ENCODE assay signal across 15 mouse cellular contexts in genomic region chr7:80911053-80911452, GRCm38 (mm10). TPM values are rescaled to one million over a fixed set of nuclear protein-coding genes. Genes with fewer than 3 reads are reported as not detected.
DNase-seq lines count a peak whose midpoint lies in the region; ATAC-seq and TF ChIP-seq lines count a peak whose summit lies in the region.
"Had no signal": no experiment of that assay in that cellular context is flagged by ENCODE, and none has a peak within 500 bp of the region (broad histone marks: within the 10 kb centered on the region; RNA-seq: fewer than 3 reads in every experiment).

No protein-coding gene starts in this region.

- H3K4me3 ChIP-seq in lung, postnatal 0 days (ENCODE audit: low read depth, low read length): no peak overlapping the region
- no peak overlapping the region for H3K4me3 ChIP-seq in limb, embryonic 10.5 days
- H3K4me3 ChIP-seq: forebrain, embryonic 10.5 days; lung, embryonic 15.5 days; midbrain, embryonic 10.5 days had no signal

- 0 out of 2 replicates have a peak, but pooled peaks have one; percentile 8 for ATAC-seq in lung, postnatal 0 days
- peak; percentile 44 for ATAC-seq in activated CD4-positive, CD25-positive, alpha-beta regulatory T cell, adult 4 months

- no peaks in the 10 kb centered on the region for H3K27me3 ChIP-seq in lung, postnatal 0 days (replicated peaks; ENCODE audit: insufficient read depth, low read length)
- H3K27me3 ChIP-seq in limb, embryonic 10.5 days (ENCODE audit: low read depth, poor library complexity, severe bottlenecking): no peaks in the 10 kb centered on the region
- H3K27me3 ChIP-seq: lung, embryonic 15.5 days had no signal

- DNase-seq in lung, postnatal 0 days (ENCODE audit: low spot score): no peak
- no peak for DNase-seq in lung, postnatal 10 days
- peak; percentile 37 for DNase-seq in limb, embryonic 10.5 days (ENCODE audit: low spot score)
- DNase-seq in thymus, postnatal 10 days (ENCODE audit: low spot score in 2 of 2): no peak
- no peak for DNase-seq in frontal cortex, postnatal 14 days (ENCODE audit: low spot score in 2 of 2)
- DNase-seq in urinary bladder, postnatal 14 days (ENCODE audit: low spot score): no peak
- DNase-seq: adrenal gland, adult 2 months; heart, adult 18-20 months; heart, postnatal 14 days; right cerebral cortex, postnatal 4 days; thymus, postnatal 4 days had no signal

- H3K4me2 ChIP-seq in lung, postnatal 0 days (replicated peaks; ENCODE audit: low read depth, low read length): no peak overlapping the region
- H3K4me2 ChIP-seq: lung, embryonic 15.5 days had no signal

- WGBS in lung, postnatal 0 days: 77% methylated on average over 7 of the region's 7 CpGs
- WGBS in limb, embryonic 10.5 days: 85% methylated on average over 7 of the region's 7 CpGs

- H3K4me1 ChIP-seq in lung, postnatal 0 days (ENCODE audit: insufficient read depth, low read depth, low read length): no peaks in the 10 kb centered on the region
- H3K4me1 ChIP-seq in limb, embryonic 10.5 days: no peaks in the 10 kb centered on the region
- H3K4me1 ChIP-seq: forebrain, embryonic 10.5 days; lung, embryonic 15.5 days; midbrain, embryonic 10.5 days had no signal

- H3K9me3 ChIP-seq in lung, postnatal 0 days (ENCODE audit: low read length): no peaks in the 10 kb centered on the region
- no peaks in the 10 kb centered on the region for H3K9me3 ChIP-seq in limb, embryonic 10.5 days (replicated peaks)
- H3K9me3 ChIP-seq: forebrain, embryonic 10.5 days; lung, embryonic 15.5 days; midbrain, embryonic 10.5 days had no signal

- no peak for TF ChIP-seq EP300 in lung, postnatal 0 days (IDR thresholded peaks at IDR 0.05)

- H3K27ac ChIP-seq in lung, postnatal 0 days (ENCODE audit: low read length): no peak overlapping the region
- no peak overlapping the region for H3K27ac ChIP-seq in limb, embryonic 10.5 days
- H3K27ac ChIP-seq: forebrain, embryonic 10.5 days; lung, embryonic 15.5 days; midbrain, embryonic 10.5 days had no signal

- no peak overlapping the region for H3K9ac ChIP-seq in lung, postnatal 0 days (replicated peaks; ENCODE audit: low read depth)
- H3K9ac ChIP-seq: lung, embryonic 15.5 days had no signal

- H3K36me3 ChIP-seq in lung, postnatal 0 days (ENCODE audit: insufficient read depth, low read length): peaks cover 11% of the 10 kb centered on the region
- H3K36me3 ChIP-seq in limb, embryonic 10.5 days: peaks cover 98% of the 10 kb centered on the region

- TF ChIP-seq CTCF in lung, postnatal 0 days (IDR thresholded peaks at IDR 0.05): no peak

RNA-seq across cellular contexts. Expression of gene Nmb, which starts 6.2 kb away (rescaled TPM):
- polyA plus RNA-seq in lung, postnatal 0 days (2015; fragmentation: Nextera tagmentation; extraction: Ambion mirVana): 6.3 and 8.3 TPM in 2 replicates
- 10 to 100 TPM; 58.7 to 67.5 TPM for polyA plus RNA-seq in activated CD4-positive, CD25-positive, alpha-beta regulatory T cell, adult 4 months (2017; shearing (Covaris generic))
- polyA plus RNA-seq in limb, embryonic 10.5 days (2016; fragmentation: Nextera tagmentation; extraction: Ambion mirVana): 9.1 and 9.2 TPM in 2 replicates

RNA-seq across cellular contexts. Expression of gene Wdr73, which starts 10.0 kb away (rescaled TPM):
- 17.5 and 20.7 TPM in 2 replicates for polyA plus RNA-seq in lung, postnatal 0 days (2015; fragmentation: Nextera tagmentation; extraction: Ambion mirVana)
- polyA plus RNA-seq in activated CD4-positive, CD25-positive, alpha-beta regulatory T cell, adult 4 months (2017; shearing (Covaris generic)): 10 to 100 TPM; 22.5 to 27.1 TPM
- 49.5 and 54.5 TPM in 2 replicates for polyA plus RNA-seq in limb, embryonic 10.5 days (2016; fragmentation: Nextera tagmentation; extraction: Ambion mirVana)

RNA-seq across cellular contexts. Expression of gene Sec11a, which starts 36.5 kb away (rescaled TPM):
- polyA plus RNA-seq in lung, postnatal 0 days (2015; fragmentation: Nextera tagmentation; extraction: Ambion mirVana): 170 and 172 TPM in 2 replicates
- 100 to 1,000 TPM; 243 to 262 TPM for polyA plus RNA-seq in activated CD4-positive, CD25-positive, alpha-beta regulatory T cell, adult 4 months (2017; shearing (Covaris generic))
- polyA plus RNA-seq in limb, embryonic 10.5 days (2016; fragmentation: Nextera tagmentation; extraction: Ambion mirVana): 191 and 201 TPM in 2 replicates

RNA-seq across cellular contexts. Expression of gene Zscan2, which starts 50.3 kb away (rescaled TPM):
- 1.1 and 1.5 TPM in 2 replicates for polyA plus RNA-seq in lung, postnatal 0 days (2015; fragmentation: Nextera tagmentation; extraction: Ambion mirVana)
- 1 to 10 TPM; 3.0 to 3.3 TPM for polyA plus RNA-seq in activated CD4-positive, CD25-positive, alpha-beta regulatory T cell, adult 4 months (2017; shearing (Covaris generic))
- polyA plus RNA-seq in limb, embryonic 10.5 days (2016; fragmentation: Nextera tagmentation; extraction: Ambion mirVana): 4.0 and 4.3 TPM in 2 replicates
